Mouse (Mus musculus): ENCODE measurements around the gene Ttc22. TPM values are rescaled to one million over a fixed set of nuclear protein-coding genes. Genes with fewer than 3 reads are reported as not detected.
A peak's percentile ranks its signal among the peaks of the same experiment; 100 is the strongest.

The Ttc22 gene
- polyA plus RNA-seq, 1 experiment = not detected

DNA sequence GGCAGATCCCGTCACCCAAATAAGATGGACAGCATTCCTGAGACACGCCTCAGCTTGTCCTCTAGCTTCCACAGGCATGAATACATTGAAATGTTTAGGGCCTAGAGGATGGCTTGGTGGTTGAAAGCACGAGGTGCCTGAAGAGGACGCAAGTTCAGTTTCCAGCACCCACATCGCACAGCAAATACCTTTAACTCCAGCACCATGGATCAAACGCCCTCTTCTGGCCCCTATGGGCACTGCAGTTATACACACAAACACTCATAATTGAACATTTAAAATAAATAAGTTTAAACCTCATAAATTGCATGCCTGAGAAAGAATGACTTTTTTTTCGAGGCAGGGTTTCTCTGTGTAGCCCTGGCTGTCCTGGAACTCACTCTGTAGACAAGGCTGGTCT is 28.6 kb upstream of the Ttc22 start:
- Histone ChIP-seq H3K27ac (ENCODE audit: insufficient read depth, low read depth, low read length) (no peak overlapping the region), H3K4me1 (ENCODE audit: control insufficient read depth, insufficient read depth, low read length) (no peaks in the 10 kb centered on the region), H3K4me3 (ENCODE audit: insufficient read depth, low read length) (no peak overlapping the region)
- no peak for TF ChIP-seq POLR2A (IDR thresholded peaks at IDR 0.05; ENCODE audit: borderline replicate concordance, low read depth, low read length)
- peak; percentile 35; the same call in 1 of the 2 replicates for TF ChIP-seq CTCF (IDR thresholded peaks at IDR 0.05; ENCODE audit: low read depth, low read length)

DNA sequence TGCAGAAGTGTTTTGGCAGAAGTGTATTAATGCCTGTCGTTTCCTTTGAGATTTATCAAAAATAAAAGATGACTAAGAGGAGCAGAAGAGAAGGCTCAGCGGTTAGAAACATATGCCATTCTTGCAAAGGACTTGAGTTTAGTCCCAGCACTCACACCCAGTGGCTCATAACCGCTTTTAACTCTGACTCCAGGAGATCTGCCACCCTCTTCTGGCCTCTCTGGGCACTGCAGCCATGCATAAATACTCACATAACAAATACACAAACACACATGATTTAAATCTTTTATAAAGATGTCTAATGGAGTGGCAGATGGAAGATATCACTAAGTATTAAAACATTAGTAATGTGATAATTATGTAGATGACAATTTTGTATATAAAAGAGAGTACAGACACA is 26.0 kb upstream of the Ttc22 start:
- no peak overlapping the region for H3K27ac ChIP-seq (ENCODE audit: insufficient read depth, low read depth, low read length)
- H3K4me1 ChIP-seq (ENCODE audit: control insufficient read depth, insufficient read depth, low read length) = no peaks in the 10 kb centered on the region
- no peak overlapping the region for H3K4me3 ChIP-seq (ENCODE audit: insufficient read depth, low read length)
- no peak for TF ChIP-seq POLR2A (IDR thresholded peaks at IDR 0.05; ENCODE audit: borderline replicate concordance, low read depth, low read length)
- no peak for TF ChIP-seq CTCF (IDR thresholded peaks at IDR 0.05; ENCODE audit: low read depth, low read length)

DNA sequence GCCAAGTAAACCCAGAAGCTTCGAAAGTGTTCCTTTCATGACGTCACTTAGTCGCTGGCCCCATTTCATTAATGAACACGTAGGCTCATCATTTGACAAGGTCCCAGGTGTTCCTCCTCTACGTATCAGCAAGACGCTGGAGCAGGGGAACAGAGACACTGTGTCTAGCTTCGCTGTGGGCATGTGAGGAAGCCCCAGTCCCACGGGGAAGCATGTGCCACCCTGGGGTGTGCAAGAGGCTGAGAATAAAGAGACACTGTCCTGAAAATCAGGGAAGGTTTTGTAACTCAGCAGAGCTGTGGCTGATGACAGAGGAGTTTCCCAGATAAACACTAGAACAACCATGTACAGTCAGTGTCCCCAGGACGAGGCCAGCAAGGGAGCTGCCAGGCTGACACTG is 25.2 kb upstream of the Ttc22 start:
- no peak for TF ChIP-seq POLR2A (IDR thresholded peaks at IDR 0.05; ENCODE audit: borderline replicate concordance, low read depth, low read length)
- no peak for TF ChIP-seq CTCF (IDR thresholded peaks at IDR 0.05; ENCODE audit: low read depth, low read length)
- Histone ChIP-seq H3K4me1 (ENCODE audit: control insufficient read depth, insufficient read depth, low read length) (no peaks in the 10 kb centered on the region), H3K4me3 (ENCODE audit: insufficient read depth, low read length) (no peak overlapping the region), H3K27ac (ENCODE audit: insufficient read depth, low read depth, low read length) (no peak overlapping the region)

DNA sequence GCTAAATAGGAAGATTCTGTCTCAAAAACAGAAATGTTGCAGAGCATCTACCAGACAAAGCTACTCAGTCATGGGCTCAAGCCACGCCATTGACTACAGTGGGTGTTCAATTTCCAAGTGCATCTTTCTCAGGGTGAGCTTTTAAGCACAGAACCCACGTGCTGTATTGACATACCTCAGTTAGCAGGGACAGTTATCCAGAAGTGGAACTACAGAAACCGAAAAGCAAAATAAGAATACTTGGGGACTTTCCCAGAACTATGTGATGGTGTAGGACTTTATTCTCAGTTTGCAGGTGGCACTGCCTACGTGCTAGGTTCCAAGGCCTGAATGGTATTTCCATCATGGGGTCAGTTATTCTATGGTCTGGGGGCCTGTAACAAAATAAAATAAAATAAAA is 24.5 kb upstream of the Ttc22 start:
- no peak overlapping the region for H3K27ac ChIP-seq (ENCODE audit: insufficient read depth, low read depth, low read length)

DNA sequence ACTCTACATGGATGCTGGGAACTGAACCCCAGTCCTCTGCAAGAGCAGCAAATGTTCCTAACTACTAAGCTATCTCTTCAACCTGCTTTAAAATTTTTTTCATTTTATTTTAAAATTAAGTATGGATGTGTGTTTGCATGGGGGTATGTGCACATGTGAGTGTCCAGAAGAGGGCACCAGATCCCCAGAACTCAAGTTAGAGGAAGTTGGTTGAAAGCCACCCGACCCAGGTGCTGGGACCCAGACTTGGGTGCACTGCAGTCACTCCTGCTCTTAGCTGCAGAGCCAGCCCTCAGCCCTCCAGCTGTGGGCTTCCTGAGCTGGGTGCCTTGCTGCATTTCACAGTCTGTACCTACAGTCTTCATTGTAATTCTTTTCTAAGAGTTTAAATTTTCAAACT is 22.8 kb upstream of the Ttc22 start:
- Histone ChIP-seq H3K4me1 (ENCODE audit: control insufficient read depth, insufficient read depth, low read length) (no peaks in the 10 kb centered on the region), H3K4me3 (ENCODE audit: insufficient read depth, low read length) (no peak overlapping the region), H3K27ac (ENCODE audit: insufficient read depth, low read depth, low read length) (no peak overlapping the region)
- no peak for TF ChIP-seq POLR2A (IDR thresholded peaks at IDR 0.05; ENCODE audit: borderline replicate concordance, low read depth, low read length)
- no peak for TF ChIP-seq CTCF (IDR thresholded peaks at IDR 0.05; ENCODE audit: low read depth, low read length)

More for the DNA sequence above, 24.5 kb upstream of the Ttc22 start:
- TF ChIP-seq POLR2A (IDR thresholded peaks at IDR 0.05; ENCODE audit: borderline replicate concordance, low read depth, low read length) (no peak), CTCF (IDR thresholded peaks at IDR 0.05; ENCODE audit: low read depth, low read length) (no peak)
- Histone ChIP-seq H3K4me3 (ENCODE audit: insufficient read depth, low read length) (no peak overlapping the region), H3K4me1 (ENCODE audit: control insufficient read depth, insufficient read depth, low read length) (no peaks in the 10 kb centered on the region)

DNA sequence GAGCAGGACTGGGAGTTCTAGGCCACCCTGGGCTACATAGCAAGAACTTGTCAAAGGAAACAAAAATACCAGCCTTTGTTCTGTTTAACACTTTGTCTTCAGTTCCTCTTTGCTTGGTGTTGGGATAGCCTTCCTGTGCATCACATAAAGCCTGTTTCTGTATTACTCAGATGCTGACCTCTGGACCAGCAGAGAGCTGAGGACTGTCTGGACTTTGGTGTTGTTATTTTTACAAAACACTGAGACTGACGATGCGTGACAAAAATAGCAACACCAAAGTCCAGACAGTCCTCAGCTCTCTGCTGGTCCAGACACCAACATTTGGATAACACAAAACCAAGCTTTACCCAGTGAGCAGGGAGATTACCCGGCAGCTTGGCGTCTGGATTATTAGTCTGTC is 21.5 kb upstream of the Ttc22 start:
- TF ChIP-seq CTCF (IDR thresholded peaks at IDR 0.05; ENCODE audit: low read depth, low read length) = no peak
- TF ChIP-seq POLR2A (IDR thresholded peaks at IDR 0.05; ENCODE audit: borderline replicate concordance, low read depth, low read length) = no peak
- H3K4me1 ChIP-seq (ENCODE audit: control insufficient read depth, insufficient read depth, low read length) = no peaks in the 10 kb centered on the region
- H3K4me3 ChIP-seq (ENCODE audit: insufficient read depth, low read length) = no peak overlapping the region
- no peak overlapping the region for H3K27ac ChIP-seq (ENCODE audit: insufficient read depth, low read depth, low read length)

DNA sequence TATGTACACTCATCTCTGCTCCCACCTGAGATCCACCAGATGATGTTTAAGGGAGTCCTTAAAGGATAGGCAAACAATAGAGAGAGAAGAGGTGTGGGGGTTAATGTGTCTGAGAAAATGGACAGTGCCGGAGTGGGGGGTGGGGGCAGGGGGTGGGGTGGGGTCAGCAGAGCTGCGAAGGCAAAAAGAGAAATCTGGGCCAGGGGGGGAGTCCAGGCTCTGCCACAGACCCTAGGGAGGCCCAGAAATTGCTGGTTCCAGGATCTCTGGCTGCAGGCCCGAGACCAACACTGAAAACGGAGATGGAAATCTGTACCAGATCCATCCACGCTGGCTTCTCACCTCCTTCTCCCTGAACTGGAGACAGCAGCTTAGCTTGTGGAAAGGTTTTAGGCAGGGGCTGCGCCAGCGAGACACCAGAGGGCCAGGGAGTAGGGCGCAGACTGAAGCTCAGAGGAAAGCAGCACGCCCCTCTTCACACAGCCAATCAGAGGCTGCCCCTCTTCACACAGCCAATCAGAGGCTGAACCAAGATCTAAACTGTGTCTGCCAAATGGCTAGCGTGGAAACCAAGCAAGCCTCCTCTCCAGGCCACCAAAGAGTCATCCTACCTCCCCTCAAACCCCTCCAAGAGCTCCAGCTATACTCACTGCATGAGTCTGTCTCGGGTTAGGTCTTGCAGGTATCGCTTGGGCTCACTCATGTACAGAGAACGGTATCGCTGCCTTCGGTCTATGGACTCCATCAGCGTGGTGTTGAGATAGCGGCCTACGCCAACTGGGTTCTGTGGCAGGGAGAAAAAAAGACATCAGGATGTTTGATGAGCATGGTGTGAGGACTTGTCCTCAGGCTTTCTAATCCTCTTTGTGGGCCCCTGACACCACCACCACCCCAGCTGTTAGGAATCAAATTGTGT is 15.3 kb upstream of the Ttc22 start:
- TF ChIP-seq CTCF (IDR thresholded peaks at IDR 0.05; ENCODE audit: low read depth, low read length) (no peak), POLR2A (IDR thresholded peaks at IDR 0.05; ENCODE audit: borderline replicate concordance, low read depth, low read length) (no peak)
- Histone ChIP-seq H3K4me3 (ENCODE audit: insufficient read depth, low read length) (no peak overlapping the region), H3K27ac (ENCODE audit: insufficient read depth, low read depth, low read length) (no peak overlapping the region), H3K4me1 (ENCODE audit: control insufficient read depth, insufficient read depth, low read length) (no peaks in the 10 kb centered on the region)

DNA sequence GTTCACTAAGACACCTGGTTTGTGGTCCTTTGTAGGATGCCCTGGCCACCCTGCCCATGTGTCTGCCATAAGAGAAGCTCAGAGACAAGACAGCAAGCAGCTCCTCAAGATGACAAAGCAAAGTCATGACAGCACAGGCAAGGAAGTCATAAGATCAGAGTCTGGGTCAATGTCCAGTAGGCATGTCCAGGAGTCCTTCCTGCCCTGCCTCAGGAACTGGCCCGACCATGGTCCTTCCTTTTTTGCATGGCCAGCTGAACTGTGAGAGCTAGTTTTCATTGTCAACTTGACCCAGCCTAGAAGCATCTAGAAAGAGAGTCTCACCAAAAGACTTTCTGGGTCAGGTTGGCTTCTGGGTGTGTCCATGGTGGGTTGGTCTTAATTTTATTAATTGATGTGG is 14.3 kb upstream of the Ttc22 start:
- Histone ChIP-seq H3K4me3 (ENCODE audit: insufficient read depth, low read length) (no peak overlapping the region), H3K4me1 (ENCODE audit: control insufficient read depth, insufficient read depth, low read length) (no peaks in the 10 kb centered on the region), H3K27ac (ENCODE audit: insufficient read depth, low read depth, low read length) (no peak overlapping the region)
- TF ChIP-seq CTCF (IDR thresholded peaks at IDR 0.05; ENCODE audit: low read depth, low read length) (no peak), POLR2A (IDR thresholded peaks at IDR 0.05; ENCODE audit: borderline replicate concordance, low read depth, low read length) (no peak)

DNA sequence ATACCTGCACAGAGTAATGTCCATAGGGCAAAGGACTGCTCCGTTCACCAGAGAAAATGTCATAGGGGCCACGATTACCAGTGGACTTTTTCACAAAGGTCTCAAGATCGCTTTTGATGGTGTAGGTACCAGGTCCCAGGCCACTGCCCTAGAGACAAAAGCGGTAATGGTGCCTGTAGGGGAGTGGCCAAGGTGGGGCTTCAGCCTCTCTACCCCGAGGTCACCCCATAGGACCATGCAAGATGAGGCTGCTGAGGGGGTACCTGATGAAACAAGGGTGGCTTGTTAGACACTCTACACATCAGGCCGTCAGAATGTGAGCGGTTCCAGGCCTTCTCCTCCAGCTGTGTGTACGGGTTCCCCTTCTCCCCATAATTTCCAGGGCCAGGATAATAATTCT is 9.1 kb upstream of the Ttc22 start:
- TF ChIP-seq CTCF (IDR thresholded peaks at IDR 0.05; ENCODE audit: low read depth, low read length) (no peak), POLR2A (IDR thresholded peaks at IDR 0.05; ENCODE audit: borderline replicate concordance, low read depth, low read length) (no peak)
- no peak overlapping the region for H3K27ac ChIP-seq (ENCODE audit: insufficient read depth, low read depth, low read length)
- no peak overlapping the region for H3K4me3 ChIP-seq (ENCODE audit: insufficient read depth, low read length)
- H3K4me1 ChIP-seq (ENCODE audit: control insufficient read depth, insufficient read depth, low read length) = no peaks in the 10 kb centered on the region

DNA sequence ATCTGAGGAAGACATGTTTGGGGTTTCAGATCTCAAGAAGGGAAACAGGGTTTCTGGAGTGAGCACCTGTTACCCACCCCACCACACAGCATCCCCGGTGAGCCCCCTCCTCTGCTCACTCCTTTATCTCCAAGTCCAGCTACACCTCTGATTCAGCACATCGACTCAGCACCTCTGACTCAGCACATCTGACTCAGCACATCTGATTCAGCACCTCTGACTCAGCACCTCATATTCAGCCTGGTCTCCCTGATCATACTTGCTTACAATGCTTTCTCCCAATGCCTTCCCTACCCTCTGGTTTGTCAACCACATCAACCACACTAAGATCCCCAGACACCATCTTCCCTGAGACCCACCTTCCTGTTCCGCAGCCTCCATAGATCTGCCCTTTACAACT is 8.7 kb upstream of the Ttc22 start:
- Histone ChIP-seq H3K4me3 (ENCODE audit: insufficient read depth, low read length) (no peak overlapping the region), H3K27ac (ENCODE audit: insufficient read depth, low read depth, low read length) (no peak overlapping the region), H3K4me1 (ENCODE audit: control insufficient read depth, insufficient read depth, low read length) (no peaks in the 10 kb centered on the region)
- TF ChIP-seq CTCF (IDR thresholded peaks at IDR 0.05; ENCODE audit: low read depth, low read length) (no peak), POLR2A (IDR thresholded peaks at IDR 0.05; ENCODE audit: borderline replicate concordance, low read depth, low read length) (no peak)

All from bone marrow macrophage, adult 2 months (primary cell).